ENCODE assay signal across 17 mouse cellular contexts in genomic region chr7:99894478-99894877, GRCm38 (mm10). TPM values are rescaled to one million over a fixed set of nuclear protein-coding genes. Genes with fewer than 3 reads are reported as not detected.
DNase-seq lines count a peak whose midpoint lies in the region; ATAC-seq and TF ChIP-seq lines count a peak whose summit lies in the region.
"Had no signal": no experiment of that assay in that cellular context is flagged by ENCODE, and none has a peak within 500 bp of the region (broad histone marks: within the 10 kb centered on the region; RNA-seq: fewer than 3 reads in every experiment).

No protein-coding gene starts in this region.

- TF ChIP-seq EP300 in liver, postnatal 0 days (IDR thresholded peaks at IDR 0.05; ENCODE audit: low read depth) = no peak

- no peak for DNase-seq in neural tube, embryonic 10.5 days (ENCODE audit: extremely low spot score, low spot score)
- peak; percentile 49 to 63 for DNase-seq in adrenal gland, postnatal 36 days
- DNase-seq in liver, postnatal 0 days = no peak
- DNase-seq: cerebellum, adult 9-11 months; liver, embryonic 13.5 days; right cerebral cortex, postnatal 14 days had no signal

- no peak for ATAC-seq in forebrain, embryonic 16.5 days
- no peak for ATAC-seq in forebrain, embryonic 12.5 days (ENCODE audit: low FRiP score)
- ATAC-seq in neural tube, embryonic 13.5 days (ENCODE audit: low read depth) = no peak
- no peak for ATAC-seq in neural tube, embryonic 15.5 days (ENCODE audit: low FRiP score)
- no peak for ATAC-seq in liver, postnatal 0 days
- ATAC-seq: activated CD4-positive, CD25-positive, alpha-beta regulatory T cell, adult 4 months; forebrain, embryonic 13.5 days; intestine, embryonic 15.5 days; midbrain, embryonic 13.5 days; Patski had no signal

- no peaks in the 10 kb centered on the region for H3K9me3 ChIP-seq in forebrain, embryonic 16.5 days (ENCODE audit: control insufficient read depth, low read length)
- no peaks in the 10 kb centered on the region for H3K9me3 ChIP-seq in forebrain, embryonic 12.5 days
- no peaks in the 10 kb centered on the region for H3K9me3 ChIP-seq in neural tube, embryonic 13.5 days
- no peaks in the 10 kb centered on the region for H3K9me3 ChIP-seq in neural tube, embryonic 15.5 days (replicated peaks)
- no peaks in the 10 kb centered on the region for H3K9me3 ChIP-seq in liver, postnatal 0 days (ENCODE audit: low read length)
- H3K9me3 ChIP-seq: forebrain, embryonic 13.5 days; heart, embryonic 12.5 days; intestine, embryonic 15.5 days; liver, embryonic 13.5 days; midbrain, embryonic 13.5 days had no signal

- 81% methylated on average over 6 of the region's 6 CpGs for WGBS in forebrain, embryonic 16.5 days
- 87% methylated on average over 6 of the region's 6 CpGs for WGBS in forebrain, embryonic 12.5 days
- WGBS in neural tube, embryonic 13.5 days = 77% methylated on average over 6 of the region's 6 CpGs
- 69% methylated on average over 6 of the region's 6 CpGs for WGBS in neural tube, embryonic 15.5 days
- WGBS in liver, postnatal 0 days (ENCODE audit: insufficient replicate concordance) = 77% methylated on average over 6 of the region's 6 CpGs

- TF ChIP-seq CTCF in liver, postnatal 0 days (IDR thresholded peaks at IDR 0.05; ENCODE audit: low read depth) = no peak

- peaks cover 6% of the 10 kb centered on the region for H3K4me1 ChIP-seq in forebrain, embryonic 16.5 days (replicated peaks; ENCODE audit: control insufficient read depth, insufficient read depth, low read length)
- peaks cover 12% of the 10 kb centered on the region; the same call in 1 of the 2 replicates for H3K4me1 ChIP-seq in forebrain, embryonic 12.5 days
- H3K4me1 ChIP-seq in neural tube, embryonic 13.5 days (replicated peaks) = peaks cover 27% of the 10 kb centered on the region
- peaks cover 29% of the 10 kb centered on the region for H3K4me1 ChIP-seq in neural tube, embryonic 15.5 days
- no peaks in the 10 kb centered on the region for H3K4me1 ChIP-seq in liver, postnatal 0 days (ENCODE audit: insufficient read depth)
- H3K4me1 ChIP-seq: intestine, embryonic 15.5 days; liver, embryonic 13.5 days had no signal

- H3K36me3 ChIP-seq in forebrain, embryonic 16.5 days (ENCODE audit: control insufficient read depth, insufficient read depth) = no peaks in the 10 kb centered on the region
- H3K36me3 ChIP-seq in forebrain, embryonic 12.5 days (replicated peaks) = no peaks in the 10 kb centered on the region
- H3K36me3 ChIP-seq in neural tube, embryonic 13.5 days = no peaks in the 10 kb centered on the region
- H3K36me3 ChIP-seq in neural tube, embryonic 15.5 days = no peaks in the 10 kb centered on the region
- H3K36me3 ChIP-seq in liver, postnatal 0 days (replicated peaks; ENCODE audit: insufficient read depth, low read length) = no peaks in the 10 kb centered on the region
- H3K36me3 ChIP-seq: heart, embryonic 12.5 days; intestine, embryonic 15.5 days; liver, embryonic 13.5 days; midbrain, embryonic 13.5 days had no signal

- H3K9ac ChIP-seq in forebrain, embryonic 16.5 days (replicated peaks; ENCODE audit: low read depth, low read length) = no peak overlapping the region
- H3K9ac ChIP-seq in forebrain, embryonic 12.5 days = no peak overlapping the region
- H3K9ac ChIP-seq in neural tube, embryonic 13.5 days = no peak overlapping the region
- H3K9ac ChIP-seq in neural tube, embryonic 15.5 days (replicated peaks) = no peak overlapping the region
- H3K9ac ChIP-seq in liver, postnatal 0 days (replicated peaks) = no peak overlapping the region
- H3K9ac ChIP-seq: forebrain, embryonic 13.5 days; heart, embryonic 12.5 days; intestine, embryonic 15.5 days; liver, embryonic 13.5 days; midbrain, embryonic 13.5 days had no signal

- no peak overlapping the region for H3K4me2 ChIP-seq in forebrain, embryonic 16.5 days (ENCODE audit: low read length)
- no peak overlapping the region for H3K4me2 ChIP-seq in forebrain, embryonic 12.5 days
- H3K4me2 ChIP-seq in neural tube, embryonic 13.5 days = no peak overlapping the region
- H3K4me2 ChIP-seq in neural tube, embryonic 15.5 days = no peak overlapping the region
- no peak overlapping the region for H3K4me2 ChIP-seq in liver, postnatal 0 days (ENCODE audit: low read depth, low read length)
- H3K4me2 ChIP-seq: forebrain, embryonic 13.5 days; heart, embryonic 12.5 days; intestine, embryonic 15.5 days; liver, embryonic 13.5 days; midbrain, embryonic 13.5 days had no signal

- peak overlapping the region; percentile 20; the same call in 1 of the 2 replicates for H3K27ac ChIP-seq in forebrain, embryonic 16.5 days (ENCODE audit: low read length)
- no peak overlapping the region for H3K27ac ChIP-seq in forebrain, embryonic 12.5 days
- H3K27ac ChIP-seq in neural tube, embryonic 13.5 days (replicated peaks) = peak overlapping the region; percentile 54; the same call in 1 of the 2 replicates
- H3K27ac ChIP-seq in neural tube, embryonic 15.5 days (replicated peaks) = peak overlapping the region; percentile 54
- no peak overlapping the region for H3K27ac ChIP-seq in liver, postnatal 0 days (ENCODE audit: low read depth)
- H3K27ac ChIP-seq: forebrain, embryonic 13.5 days; intestine, embryonic 15.5 days; liver, embryonic 13.5 days had no signal

- no peak overlapping the region for H3K4me3 ChIP-seq in forebrain, embryonic 16.5 days (replicated peaks; ENCODE audit: low read length)
- H3K4me3 ChIP-seq in forebrain, embryonic 12.5 days (replicated peaks) = no peak overlapping the region
- no peak overlapping the region for H3K4me3 ChIP-seq in neural tube, embryonic 13.5 days
- no peak overlapping the region for H3K4me3 ChIP-seq in neural tube, embryonic 15.5 days (replicated peaks)
- no peak overlapping the region for H3K4me3 ChIP-seq in liver, postnatal 0 days (ENCODE audit: low read depth, low read length)
- H3K4me3 ChIP-seq: forebrain, embryonic 13.5 days; heart, embryonic 12.5 days; intestine, embryonic 15.5 days; liver, embryonic 13.5 days; midbrain, embryonic 13.5 days had no signal

- no peaks in the 10 kb centered on the region for H3K27me3 ChIP-seq in forebrain, embryonic 16.5 days (replicated peaks; ENCODE audit: control insufficient read depth, insufficient read depth, low read length)
- H3K27me3 ChIP-seq in forebrain, embryonic 12.5 days = no peaks in the 10 kb centered on the region
- no peaks in the 10 kb centered on the region for H3K27me3 ChIP-seq in neural tube, embryonic 13.5 days
- H3K27me3 ChIP-seq in neural tube, embryonic 15.5 days (replicated peaks) = no peaks in the 10 kb centered on the region
- H3K27me3 ChIP-seq in liver, postnatal 0 days (ENCODE audit: insufficient read depth, low read length) = no peaks in the 10 kb centered on the region
- H3K27me3 ChIP-seq: forebrain, embryonic 13.5 days; intestine, embryonic 15.5 days; liver, embryonic 13.5 days; midbrain, embryonic 13.5 days had no signal

RNA-seq across cellular contexts. Expression of gene Spcs2, which starts 31.2 kb away (rescaled TPM):
- polyA plus RNA-seq in forebrain, embryonic 16.5 days (2015; fragmentation: Nextera tagmentation; extraction: Ambion mirVana) = 278 and 304 TPM in 2 replicates
- polyA plus RNA-seq in forebrain, embryonic 12.5 days (2016; fragmentation: Nextera tagmentation; extraction: Ambion mirVana) = 340 and 347 TPM in 2 replicates
- polyA plus RNA-seq in neural tube, embryonic 13.5 days (2015; fragmentation: Nextera tagmentation; extraction: Ambion mirVana) = 329 and 360 TPM in 2 replicates
- 100 to 1,000 TPM; 181 to 214 TPM for total RNA-seq in adrenal gland, postnatal 36 days (2021)
- 284 and 313 TPM in 2 replicates for polyA plus RNA-seq in neural tube, embryonic 15.5 days (2015; fragmentation: Nextera tagmentation; extraction: Ambion mirVana)
- polyA plus RNA-seq in liver, postnatal 0 days (2015; fragmentation: Nextera tagmentation; extraction: Ambion mirVana) = 156 and 165 TPM in 2 replicates

RNA-seq across cellular contexts. Expression of gene Xrra1, which starts 35.6 kb away (rescaled TPM):
- 0.60 and 0.70 TPM in 2 replicates for polyA plus RNA-seq in forebrain, embryonic 16.5 days (2015; fragmentation: Nextera tagmentation; extraction: Ambion mirVana)
- 0.37 and 0.67 TPM in 2 replicates for polyA plus RNA-seq in forebrain, embryonic 12.5 days (2016; fragmentation: Nextera tagmentation; extraction: Ambion mirVana)
- 0.28 and 0.69 TPM in 2 replicates for polyA plus RNA-seq in neural tube, embryonic 13.5 days (2015; fragmentation: Nextera tagmentation; extraction: Ambion mirVana)
- 1 to 10 TPM in 1 of 2 experiments, under 1 TPM in 1; 0.33 to 5.5 TPM for total RNA-seq in adrenal gland, postnatal 36 days (2021)
- polyA plus RNA-seq in neural tube, embryonic 15.5 days (2015; fragmentation: Nextera tagmentation; extraction: Ambion mirVana) = 0.84 and 0.97 TPM in 2 replicates
- polyA plus RNA-seq in liver, postnatal 0 days (2015; fragmentation: Nextera tagmentation; extraction: Ambion mirVana) = 0.04 and 0.07 TPM in 2 replicates
- total RNA-seq: heart, postnatal 25 days had no signal
- polyA plus RNA-seq: liver, embryonic 13.5 days had no signal

Comparison
In these comparisons a context has a peak if more than half of its experiments do, and no peak if none do; other contexts are left out.
1. H3K27ac ChIP-seq: peak in forebrain, embryonic 16.5 days (single experiment), neural tube, embryonic 13.5 days (single experiment) and neural tube, embryonic 15.5 days (single experiment); none in forebrain, embryonic 12.5 days (single experiment) and liver, postnatal 0 days (single experiment).
2. DNase-seq: peak in adrenal gland, postnatal 36 days (2 of 2); none in neural tube, embryonic 10.5 days (single experiment) and liver, postnatal 0 days (single experiment).